ENCODE assay signal across 11 mouse cellular contexts in genomic region chr6:30674714-30675280, GRCm38 (mm10). TPM values are rescaled to one million over a fixed set of nuclear protein-coding genes. Genes with fewer than 3 reads are reported as not detected.
DNase-seq lines count a peak whose midpoint lies in the region; ATAC-seq and TF ChIP-seq lines count a peak whose summit lies in the region.
"Had no signal": no experiment of that assay in that cellular context is flagged by ENCODE, and none has a peak within 500 bp of the region (broad histone marks: within the 10 kb centered on the region; RNA-seq: fewer than 3 reads in every experiment).

No protein-coding gene starts in this region.

- H3K9ac ChIP-seq in hindbrain, postnatal 0 days (replicated peaks; ENCODE audit: low read length): peak overlapping the region; percentile 50; the same call in 1 of the 2 replicates
- no peak overlapping the region for H3K9ac ChIP-seq in midbrain, postnatal 0 days (replicated peaks; ENCODE audit: low read length, poor library complexity, severe bottlenecking)

- 43% methylated on average over 9 of the region's 9 CpGs for WGBS in forebrain, embryonic 10.5 days
- WGBS in hindbrain, postnatal 0 days: 24% methylated on average over 9 of the region's 9 CpGs
- 21% methylated on average over 9 of the region's 9 CpGs for WGBS in midbrain, postnatal 0 days

- H3K4me2 ChIP-seq in hindbrain, postnatal 0 days (ENCODE audit: low read depth, low read length): peak overlapping the region; percentile 46
- H3K4me2 ChIP-seq in midbrain, postnatal 0 days (ENCODE audit: low read depth, low read length, poor library complexity, severe bottlenecking): peak overlapping the region; percentile 16; the same call in 1 of the 2 replicates

- 0 out of 2 replicates have a peak, but pooled peaks cover 2% of the 10 kb centered on the region for H3K36me3 ChIP-seq in forebrain, embryonic 10.5 days (replicated peaks)
- H3K36me3 ChIP-seq in hindbrain, postnatal 0 days (ENCODE audit: insufficient read depth, low read length): no peaks in the 10 kb centered on the region
- no peaks in the 10 kb centered on the region for H3K36me3 ChIP-seq in midbrain, postnatal 0 days (ENCODE audit: insufficient read depth, low read length)

- ATAC-seq in hindbrain, postnatal 0 days: peak; percentile 24; the same call in 1 of the 2 replicates
- ATAC-seq in midbrain, postnatal 0 days (ENCODE audit: low FRiP score): peak; percentile 41; the same call in 1 of the 2 replicates

- peaks cover under 1% of the 10 kb centered on the region; the same call in 1 of the 2 replicates for H3K27me3 ChIP-seq in forebrain, embryonic 10.5 days (ENCODE audit: poor library complexity, severe bottlenecking)
- H3K27me3 ChIP-seq in hindbrain, postnatal 0 days (ENCODE audit: insufficient read depth, low read length): no peaks in the 10 kb centered on the region
- no peaks in the 10 kb centered on the region for H3K27me3 ChIP-seq in midbrain, postnatal 0 days (ENCODE audit: insufficient read depth, low read length)

- peak overlapping the region; percentile 29 for H3K4me3 ChIP-seq in layer of hippocampus, adult 2 months
- H3K4me3 ChIP-seq in forebrain, embryonic 10.5 days: peak overlapping the region; percentile 28
- H3K4me3 ChIP-seq in hindbrain, postnatal 0 days (ENCODE audit: low read length): no peak overlapping the region
- H3K4me3 ChIP-seq in midbrain, postnatal 0 days (ENCODE audit: low read depth, low read length): no peak overlapping the region

- no peaks in the 10 kb centered on the region for H3K9me3 ChIP-seq in forebrain, embryonic 10.5 days
- H3K9me3 ChIP-seq in hindbrain, postnatal 0 days (ENCODE audit: low read length): no peaks in the 10 kb centered on the region
- H3K9me3 ChIP-seq in midbrain, postnatal 0 days (ENCODE audit: low read length): no peaks in the 10 kb centered on the region
- H3K9me3 ChIP-seq: G1E had no signal

- peaks cover 94% of the 10 kb centered on the region for H3K4me1 ChIP-seq in forebrain, embryonic 10.5 days
- peaks cover 28% of the 10 kb centered on the region for H3K4me1 ChIP-seq in hindbrain, postnatal 0 days (ENCODE audit: insufficient read depth, low read length)
- H3K4me1 ChIP-seq in midbrain, postnatal 0 days (ENCODE audit: insufficient read depth, low read length): peaks cover 22% of the 10 kb centered on the region; the same call in 1 of the 2 replicates

- TF ChIP-seq CTCF in layer of hippocampus, adult 2 months (conservative IDR thresholded peaks at IDR 0.05): no peak
- no peak for TF ChIP-seq CTCF in hindbrain, postnatal 0 days (IDR thresholded peaks at IDR 0.05; ENCODE audit: low read depth)
- no peak for TF ChIP-seq CTCF in midbrain, postnatal 0 days (IDR thresholded peaks at IDR 0.05)

- peak overlapping the region; percentile 83 for H3K27ac ChIP-seq in layer of hippocampus, adult 2 months
- H3K27ac ChIP-seq in forebrain, embryonic 10.5 days: peak overlapping the region; percentile 93
- peak overlapping the region; percentile 86 for H3K27ac ChIP-seq in hindbrain, postnatal 0 days
- peak overlapping the region; percentile 84 for H3K27ac ChIP-seq in midbrain, postnatal 0 days (ENCODE audit: low read depth, low read length)

- DNase-seq in layer of hippocampus, adult 2 months (ENCODE audit: low spot score in 2 of 2): no peak
- no peak for DNase-seq in layer of hippocampus, adult 8-10 months (ENCODE audit: low spot score in 2 of 2)
- no peak for DNase-seq in forebrain, embryonic 10.5 days (ENCODE audit: extremely low spot score, low spot score)
- DNase-seq in hindbrain, postnatal 0 days (ENCODE audit: low spot score): peak; percentile 63
- DNase-seq in midbrain, postnatal 0 days (ENCODE audit: low spot score): peak; percentile 65
- no peak for DNase-seq in thymus, postnatal 36 days
- no peak for DNase-seq in layer of hippocampus, postnatal 14 days (ENCODE audit: low spot score in 2 of 2)
- no peak for DNase-seq in T-cell, adult 2 months (ENCODE audit: low spot score)

RNA-seq across cellular contexts. Expression of gene Cep41, which starts 18.8 kb away (rescaled TPM):
- 1 to 10 TPM; 7.3 to 7.7 TPM for total RNA-seq in layer of hippocampus, adult 2 months (2021)
- total RNA-seq in layer of hippocampus, adult 8-10 months (2022): 1 to 10 TPM; 5.2 to 8.1 (median 6.7) TPM
- polyA plus RNA-seq in forebrain, embryonic 10.5 days (2016; fragmentation: Nextera tagmentation; extraction: Ambion mirVana): 15.9 and 22.1 TPM in 2 replicates
- 6.1 and 9.8 TPM in 2 replicates for total RNA-seq in hindbrain, postnatal 0 days (2014; rRNA removed)
- 8.2 TPM in 2 replicates for polyA plus RNA-seq in hindbrain, postnatal 0 days (2015; fragmentation: Nextera tagmentation; extraction: Ambion mirVana)
- 8.1 and 15.7 TPM in 2 replicates for total RNA-seq in midbrain, postnatal 0 days (2014; rRNA removed)
- 8.3 and 9.5 TPM in 2 replicates for polyA plus RNA-seq in midbrain, postnatal 0 days (2015; fragmentation: Nextera tagmentation; extraction: Ambion mirVana)
- total RNA-seq in layer of hippocampus, postnatal 14 days (2021): 1 to 10 TPM; 4.9 to 6.7 TPM

RNA-seq across cellular contexts. Expression of gene Cpa1, which starts 35.8 kb away (rescaled TPM):
- not detected for total RNA-seq in layer of hippocampus, adult 2 months (2021)
- not detected for total RNA-seq in layer of hippocampus, adult 8-10 months (2022)
- 0.21 TPM in 1 of 2 replicates, not detected in the other for polyA plus RNA-seq in forebrain, embryonic 10.5 days (2016; fragmentation: Nextera tagmentation; extraction: Ambion mirVana)
- 0.68 and 0.84 TPM in 2 replicates for total RNA-seq in hindbrain, postnatal 0 days (2014; rRNA removed)
- polyA plus RNA-seq in hindbrain, postnatal 0 days (2015; fragmentation: Nextera tagmentation; extraction: Ambion mirVana): 0.40 and 0.68 TPM in 2 replicates
- total RNA-seq in midbrain, postnatal 0 days (2014; rRNA removed): 0.60 and 0.94 TPM in 2 replicates
- 0.44 and 0.51 TPM in 2 replicates for polyA plus RNA-seq in midbrain, postnatal 0 days (2015; fragmentation: Nextera tagmentation; extraction: Ambion mirVana)
- total RNA-seq in layer of hippocampus, postnatal 14 days (2021): not detected
- total RNA-seq: common myeloid progenitor, adult 5-6 weeks; G1E; left cerebral cortex, postnatal 14 days had no signal
- polyA plus RNA-seq: G1E had no signal

RNA-seq across cellular contexts. Expression of gene Mest, which starts 48.5 kb away (rescaled TPM):
- total RNA-seq in layer of hippocampus, adult 2 months (2021): 10 to 100 TPM; 45.2 to 47.5 TPM
- 10 to 100 TPM; 43.1 to 65.9 (median 50.6) TPM for total RNA-seq in layer of hippocampus, adult 8-10 months (2022)
- polyA plus RNA-seq in forebrain, embryonic 10.5 days (2016; fragmentation: Nextera tagmentation; extraction: Ambion mirVana): 2,195 and 2,268 TPM in 2 replicates
- 237 and 326 TPM in 2 replicates for total RNA-seq in hindbrain, postnatal 0 days (2014; rRNA removed)
- polyA plus RNA-seq in hindbrain, postnatal 0 days (2015; fragmentation: Nextera tagmentation; extraction: Ambion mirVana): 152 and 154 TPM in 2 replicates
- 323 and 367 TPM in 2 replicates for total RNA-seq in midbrain, postnatal 0 days (2014; rRNA removed)
- polyA plus RNA-seq in midbrain, postnatal 0 days (2015; fragmentation: Nextera tagmentation; extraction: Ambion mirVana): 109 and 165 TPM in 2 replicates
- 10 to 100 TPM; 72.8 to 77.3 TPM for total RNA-seq in layer of hippocampus, postnatal 14 days (2021)

Comparison
In these comparisons a context has a peak if more than half of its experiments do, and no peak if none do; other contexts are left out.
1. DNase-seq: peak in hindbrain, postnatal 0 days (single experiment) and midbrain, postnatal 0 days (single experiment); none in layer of hippocampus, adult 2 months (0 of 2), layer of hippocampus, adult 8-10 months (0 of 2), forebrain, embryonic 10.5 days (single experiment), thymus, postnatal 36 days (0 of 2), layer of hippocampus, postnatal 14 days (0 of 2) and T-cell, adult 2 months (single experiment).
2. H3K4me3 ChIP-seq: peak in layer of hippocampus, adult 2 months (single experiment) and forebrain, embryonic 10.5 days (single experiment); none in hindbrain, postnatal 0 days (single experiment) and midbrain, postnatal 0 days (single experiment).
3. Peak in every context shown above with its lines, with median percentiles within 50 percentile points of each other: H3K27ac ChIP-seq.